Mouse (Mus musculus) hindbrain, embryonic 10.5 days (tissue): ENCODE data around the gene Fbxl20. TPM values are rescaled to one million over a fixed set of nuclear protein-coding genes. Genes with fewer than 3 reads are reported as not detected.

Experiments
- DNase-seq: peaks from one replicate; pipeline ENCODE4 v3.0.0-alpha.2; 2017; ENCODE audit warnings: low spot score
- H3K27ac ChIP-seq: fragments of 300-500 bp; sonication (generic); 2 replicates; pipeline ENCODE4 v1.5.1; 2016; ENCODE audit warnings: mild to moderate bottlenecking, moderate library complexity
- H3K27me3 ChIP-seq: fragments of 300-500 bp; sonication (generic); 2 replicates; pipeline ENCODE4 v1.6.1; 2016; ENCODE audit warnings: mild to moderate bottlenecking; ENCODE audit not compliant: poor library complexity, insufficient read depth, severe bottlenecking
- H3K36me3 ChIP-seq: fragments of 300-500 bp; sonication (generic); 2 replicates; pipeline ENCODE4 v1.6.1; 2016; ENCODE audit warnings: mild to moderate bottlenecking, moderate library complexity
- H3K4me1 ChIP-seq: fragments of 300-500 bp; sonication (generic); replicated peaks from 2 replicates; pipeline ENCODE4 v1.6.1; 2016; ENCODE audit warnings: mild to moderate bottlenecking
- H3K4me3 ChIP-seq: fragments of 300-500 bp; sonication (generic); 2 replicates; pipeline ENCODE4 v1.5.1; 2016; ENCODE audit warnings: mild to moderate bottlenecking, moderate library complexity
- H3K9me3 ChIP-seq: fragments of 300-500 bp; sonication (generic); 2 replicates; pipeline ENCODE4 v1.6.1; 2016; ENCODE audit warnings: mild to moderate bottlenecking, moderate library complexity
- WGBS: fragments of 180-500 bp; shearing (Covaris S2); methylation state at CpG from one replicate; pipeline ENCODE4 v1.1.7; 2016; 5-methylcytosine and 5-hydroxymethylcytosine counted together
- polyA plus RNA-seq: library from polyadenylated mRNA; unstranded; fragments of >200 nt; fragmentation: Nextera tagmentation; extraction: Ambion mirVana; gene quantifications from 2 replicates; pipeline ENCODE4 v1.2.1, GENCODE M21; 2016

Gene Fbxl20
- polyA plus RNA-seq, 1 experiment from 2014 or later, result 23.8 TPM

DNA sequence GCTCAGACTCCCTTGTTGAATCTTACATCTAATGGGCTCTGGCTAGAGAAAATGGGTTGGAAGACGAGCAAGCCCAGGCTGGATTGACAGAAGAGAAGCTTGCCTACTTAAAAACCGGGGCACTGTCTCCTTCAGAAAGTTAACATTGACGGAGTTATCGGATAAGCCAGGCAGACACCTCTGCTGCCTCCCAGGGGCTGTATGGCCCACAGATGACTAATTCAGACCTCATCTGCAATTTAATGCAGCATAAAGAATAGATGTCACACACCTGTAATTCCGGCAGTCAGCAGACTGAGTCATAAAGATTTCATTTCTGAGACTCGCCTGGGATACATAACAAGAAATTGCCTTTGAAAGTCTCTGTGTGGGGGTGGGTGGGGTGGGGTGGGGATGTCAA lies 69.8 kb downstream of the Fbxl20 start:
- Histone ChIP-seq H3K27me3 (no peaks in the 10 kb centered on the region), H3K4me1 (no peaks in the 10 kb centered on the region; the same call in 1 of the 2 replicates), H3K27ac (no peak overlapping the region), H3K9me3 (no peaks in the 10 kb centered on the region), H3K4me3 (no peak overlapping the region), H3K36me3 (peaks cover 15% of the 10 kb centered on the region)
- WGBS, result 94% methylated on average over 6 of the region's 6 CpGs
- DNase-seq, result no peak

GRCm38 (mm10) chr11:98077086-98077485 lies 73.1 kb downstream of the Fbxl20 start:
- peaks cover 8% of the 10 kb centered on the region for H3K36me3 ChIP-seq
- no peak for DNase-seq
- H3K4me3 ChIP-seq, result no peak overlapping the region
- H3K9me3 ChIP-seq, result no peaks in the 10 kb centered on the region
- 83% methylated on average over 8 of the region's 8 CpGs for WGBS
- peaks cover 4% of the 10 kb centered on the region for H3K4me1 ChIP-seq
- H3K27me3 ChIP-seq, result no peaks in the 10 kb centered on the region
- H3K27ac ChIP-seq, result no peak overlapping the region

GRCm38 (mm10) chr11:98075195-98075808 lies 74.9 kb downstream of the Fbxl20 start:
- Histone ChIP-seq H3K4me1 (peaks cover 4% of the 10 kb centered on the region), H3K9me3 (no peaks in the 10 kb centered on the region), H3K27ac (peak overlapping the region; percentile 35; the same call in 1 of the 2 replicates), H3K36me3 (no peaks in the 10 kb centered on the region), H3K4me3 (0 out of 2 replicates have a peak overlapping the region, but pooled peaks have one; percentile 26), H3K27me3 (no peaks in the 10 kb centered on the region)
- 20% methylated on average over 13 of the region's 13 CpGs for WGBS
- peak; percentile 88 for DNase-seq

DNA sequence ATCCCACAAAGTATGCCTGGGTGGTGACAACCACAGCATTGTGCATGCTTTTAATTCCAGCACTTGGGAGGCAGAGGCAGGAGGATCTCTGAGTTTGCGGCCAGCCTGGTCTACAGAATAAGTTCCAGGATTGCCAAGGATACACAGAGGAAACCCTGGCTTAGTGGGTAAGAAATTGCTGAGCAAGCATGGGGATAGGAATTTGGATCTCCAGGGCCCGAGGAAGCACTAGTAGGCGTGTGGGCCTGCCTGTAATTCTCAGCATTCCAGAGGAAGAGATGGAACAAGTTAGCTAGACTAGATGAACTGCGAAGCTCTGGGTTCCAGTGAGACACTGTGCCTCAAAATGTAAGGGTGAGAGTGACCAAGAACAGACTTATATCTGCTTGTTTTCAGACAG lies 76.8 kb downstream of the Fbxl20 start:
- peaks cover 4% of the 10 kb centered on the region for H3K4me1 ChIP-seq
- DNase-seq, result no peak
- H3K27ac ChIP-seq, result no peak overlapping the region
- H3K27me3 ChIP-seq, result no peaks in the 10 kb centered on the region
- no peaks in the 10 kb centered on the region for H3K36me3 ChIP-seq
- no peaks in the 10 kb centered on the region for H3K9me3 ChIP-seq
- no peak overlapping the region for H3K4me3 ChIP-seq
- WGBS, result 90% methylated on average over 4 of the region's 4 CpGs

GRCm38 (mm10) chr11:98067255-98067654 lies 82.9 kb downstream of the Fbxl20 start:
- Histone ChIP-seq H3K36me3 (no peaks in the 10 kb centered on the region), H3K27me3 (no peaks in the 10 kb centered on the region), H3K9me3 (0 out of 2 replicates have a peak, but pooled peaks cover 8% of the 10 kb centered on the region), H3K4me3 (no peak overlapping the region), H3K27ac (no peak overlapping the region), H3K4me1 (peaks cover 9% of the 10 kb centered on the region)
- 93% methylated on average over 21 of the region's 21 CpGs for WGBS
- no peak for DNase-seq

- Histone ChIP-seq H3K4me1 (peaks cover 9% of the 10 kb centered on the region), H3K27me3 (no peaks in the 10 kb centered on the region), H3K4me3 (no peak overlapping the region), H3K36me3 (no peaks in the 10 kb centered on the region), H3K27ac (no peak overlapping the region), H3K9me3 (0 out of 2 replicates have a peak, but pooled peaks cover 8% of the 10 kb centered on the region)
- no peak for DNase-seq
- 91% methylated on average over 12 of the region's 12 CpGs for WGBS
These were observed 84.0 kb downstream of the Fbxl20 start for GRCm38 (mm10) chr11:98066201-98066600.

DNA sequence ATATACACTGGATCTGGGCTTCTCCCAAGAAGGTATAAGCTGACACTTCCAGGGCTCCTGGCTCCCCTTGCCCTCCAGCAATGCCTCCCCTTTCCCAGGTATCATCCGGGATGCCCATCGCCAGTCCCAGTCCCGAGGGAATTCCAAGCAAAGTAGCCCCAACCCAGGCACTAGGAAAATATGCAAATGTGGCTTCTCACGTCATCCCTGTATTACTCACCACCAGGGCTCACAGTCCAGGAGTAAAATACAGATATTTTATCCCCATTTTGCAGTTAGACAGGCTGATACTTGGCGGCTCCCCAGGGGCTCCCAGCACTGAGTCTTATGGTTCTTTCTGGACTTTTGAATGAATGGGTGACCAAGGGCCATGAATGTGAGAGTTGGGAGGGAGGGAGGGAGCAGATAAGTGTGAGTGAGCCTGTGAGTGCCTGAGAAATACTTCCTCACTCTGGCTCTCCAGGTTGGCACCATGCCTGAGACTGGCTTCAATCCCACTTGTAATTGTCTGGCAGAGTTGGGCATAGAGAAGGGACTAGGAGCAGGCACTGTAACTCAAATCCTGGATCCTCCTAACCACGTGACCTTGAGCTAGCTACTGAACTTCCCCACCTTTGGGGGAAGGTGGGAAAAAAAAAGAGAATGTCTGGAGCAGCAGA lies 88.2 kb downstream of the Fbxl20 start:
- no peak for DNase-seq
- 70% methylated on average over 6 of the region's 6 CpGs for WGBS

DNA sequence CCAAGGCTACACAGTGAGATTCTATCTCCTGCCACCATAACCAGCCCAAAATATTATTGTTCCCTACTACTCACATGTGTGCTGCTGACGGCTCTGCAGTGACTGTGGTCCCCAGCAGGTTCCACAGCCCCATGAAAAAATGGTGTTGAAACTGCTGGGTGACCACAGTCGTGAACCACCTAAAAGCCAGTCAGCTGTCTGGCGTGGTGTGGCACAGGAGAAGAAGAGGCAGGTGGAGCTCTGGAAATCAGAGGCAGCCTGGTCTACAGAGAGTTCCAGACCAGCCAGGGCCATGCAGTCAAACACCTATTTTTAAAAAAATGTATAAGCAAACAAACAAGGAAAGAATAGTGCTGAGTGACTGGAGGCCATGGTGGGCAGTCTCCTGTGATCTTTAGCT lies 88.8 kb downstream of the Fbxl20 start:
- no peaks in the 10 kb centered on the region for H3K36me3 ChIP-seq
- DNase-seq, result no peak
- peaks cover 27% of the 10 kb centered on the region for H3K4me1 ChIP-seq
- H3K9me3 ChIP-seq, result no peaks in the 10 kb centered on the region
- peaks cover 18% of the 10 kb centered on the region for H3K27me3 ChIP-seq
- H3K27ac ChIP-seq, result no peak overlapping the region
- WGBS, result 72% methylated on average over 3 of the region's 3 CpGs
- H3K4me3 ChIP-seq, result no peak overlapping the region

More for the DNA sequence above, 88.2 kb downstream of the Fbxl20 start:
- Histone ChIP-seq H3K4me3 (no peak overlapping the region), H3K4me1 (peaks cover 27% of the 10 kb centered on the region), H3K27ac (no peak overlapping the region), H3K27me3 (peaks cover 14% of the 10 kb centered on the region), H3K36me3 (no peaks in the 10 kb centered on the region), H3K9me3 (0 out of 2 replicates have a peak, but pooled peaks cover 2% of the 10 kb centered on the region)

DNA sequence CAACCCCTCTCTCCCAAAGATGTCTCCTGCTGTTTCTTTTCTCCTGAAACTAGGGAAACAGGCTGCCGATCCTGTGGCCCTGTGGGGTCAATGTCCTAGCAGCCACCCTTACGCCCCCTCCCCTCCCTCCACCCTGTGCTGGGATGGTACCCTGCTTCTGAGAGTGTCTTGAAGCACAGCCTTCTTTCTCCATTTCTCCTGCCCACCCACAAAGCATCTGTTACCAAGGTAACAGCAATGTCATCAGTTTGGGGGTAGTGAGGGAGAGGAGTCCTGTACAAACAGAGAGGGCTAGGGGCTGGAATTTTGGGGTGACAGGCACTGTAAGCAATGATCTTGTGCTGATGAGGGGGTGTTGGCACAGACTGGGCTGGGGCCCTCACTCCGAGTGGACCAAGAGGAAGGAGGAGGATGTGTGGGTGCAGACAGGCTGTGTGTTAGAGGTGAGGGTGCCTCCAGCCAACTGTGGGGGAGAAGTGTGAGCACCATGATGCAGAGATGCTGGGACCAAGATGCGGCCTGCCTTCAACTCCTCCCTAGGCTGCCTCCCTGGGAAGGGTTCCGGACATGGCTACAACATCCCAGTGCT lies 90.0 kb downstream of the Fbxl20 start:
- no peak for DNase-seq
- Histone ChIP-seq H3K36me3 (no peaks in the 10 kb centered on the region), H3K4me3 (no peak overlapping the region), H3K9me3 (no peaks in the 10 kb centered on the region), H3K4me1 (peaks cover 21% of the 10 kb centered on the region), H3K27me3 (peaks cover 26% of the 10 kb centered on the region), H3K27ac (0 out of 2 replicates have a peak overlapping the region, but pooled peaks have one; percentile 23)
- WGBS, result 75% methylated on average over 5 of the region's 5 CpGs

DNA sequence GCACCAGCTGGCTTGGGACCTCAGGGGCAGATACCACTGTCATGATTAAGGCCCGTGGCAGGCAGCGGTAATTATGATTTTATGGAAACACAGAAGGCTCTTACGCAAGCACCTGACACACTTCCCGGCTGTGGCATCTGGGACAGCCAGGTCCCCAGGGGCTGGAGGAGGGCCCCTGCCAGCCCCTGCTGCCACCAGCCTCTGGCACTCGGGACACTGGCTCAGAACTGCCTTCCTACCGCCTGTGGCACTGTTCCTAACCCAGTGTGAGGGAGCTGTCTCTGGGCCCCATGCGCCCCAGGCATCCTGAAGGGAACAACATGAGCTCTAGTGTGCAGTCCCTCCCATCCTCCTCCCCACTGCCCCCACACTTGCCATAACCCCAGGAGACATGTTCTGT lies 90.5 kb downstream of the Fbxl20 start:
- Histone ChIP-seq H3K27ac (0 out of 2 replicates have a peak overlapping the region, but pooled peaks have one; percentile 23), H3K27me3 (peaks cover 30% of the 10 kb centered on the region), H3K4me1 (peaks cover 19% of the 10 kb centered on the region), H3K36me3 (no peaks in the 10 kb centered on the region), H3K9me3 (no peaks in the 10 kb centered on the region), H3K4me3 (no peak overlapping the region)
- WGBS, result 68% methylated on average over 7 of the region's 7 CpGs
- DNase-seq, result no peak

- 84% methylated on average over 5 of the region's 5 CpGs for WGBS
- Histone ChIP-seq H3K4me1 (peaks cover 28% of the 10 kb centered on the region), H3K27me3 (peaks cover 46% of the 10 kb centered on the region), H3K27ac (no peak overlapping the region), H3K9me3 (no peaks in the 10 kb centered on the region), H3K36me3 (no peaks in the 10 kb centered on the region), H3K4me3 (no peak overlapping the region)
- DNase-seq, result no peak
These were observed 92.2 kb downstream of the Fbxl20 start for GRCm38 (mm10) chr11:98057998-98058397.

- Histone ChIP-seq H3K27ac (0 out of 2 replicates have a peak overlapping the region, but pooled peaks have one; percentile 59), H3K27me3 (peaks cover 51% of the 10 kb centered on the region), H3K4me1 (peaks cover 34% of the 10 kb centered on the region), H3K36me3 (no peaks in the 10 kb centered on the region), H3K9me3 (no peaks in the 10 kb centered on the region), H3K4me3 (no peak overlapping the region)
- no peak for DNase-seq
- 24% methylated on average over 9 of the region's 9 CpGs for WGBS
These were observed 92.7 kb downstream of the Fbxl20 start for GRCm38 (mm10) chr11:98057466-98057865.
